29 mouse cellular contexts compared by ENCODE assay signal in genomic region chr11:33036367-33036766, GRCm38 (mm10).
"Had no signal": no experiment of that assay in that cellular context is flagged by ENCODE, and none has a peak within 500 bp of the region (broad histone marks: within the 10 kb centered on the region; RNA-seq: fewer than 3 reads in every experiment).

No protein-coding gene starts in this region.

- H3K9me3 ChIP-seq: limb, embryonic 10.5 days; limb, embryonic 12.5 days; limb, embryonic 13.5 days; limb, embryonic 15.5 days; liver, embryonic 12.5 days; liver, embryonic 13.5 days; liver, embryonic 15.5 days; lung, embryonic 15.5 days; megakaryocyte, embryonic 14.5 days; midbrain, embryonic 10.5 days; midbrain, embryonic 12.5 days; midbrain, embryonic 13.5 days; midbrain, embryonic 15.5 days; neural tube, embryonic 12.5 days; neural tube, embryonic 13.5 days had no signal

- H3K36me3 ChIP-seq: limb, embryonic 10.5 days; limb, embryonic 12.5 days; limb, embryonic 13.5 days; limb, embryonic 15.5 days; liver, embryonic 12.5 days; liver, embryonic 13.5 days; liver, embryonic 15.5 days; lung, embryonic 15.5 days; midbrain, embryonic 10.5 days; midbrain, embryonic 12.5 days; midbrain, embryonic 13.5 days; midbrain, embryonic 15.5 days; neural tube, embryonic 12.5 days; neural tube, embryonic 13.5 days had no signal

- H3K4me1 ChIP-seq: limb, embryonic 10.5 days; limb, embryonic 12.5 days; limb, embryonic 15.5 days; liver, embryonic 12.5 days; liver, embryonic 13.5 days; liver, embryonic 15.5 days; lung, embryonic 15.5 days; megakaryocyte, embryonic 14.5 days; midbrain, embryonic 12.5 days; midbrain, embryonic 13.5 days; midbrain, embryonic 15.5 days; neural tube, embryonic 12.5 days; neural tube, embryonic 13.5 days had no signal

- ATAC-seq: liver, embryonic 12.5 days; liver, postnatal 0 days; midbrain, embryonic 13.5 days; midbrain, embryonic 15.5 days; midbrain, embryonic 16.5 days had no signal

- H3K27ac ChIP-seq: left cerebral cortex, adult 2 months; limb, embryonic 10.5 days; limb, embryonic 12.5 days; limb, embryonic 13.5 days; limb, embryonic 15.5 days; liver, embryonic 12.5 days; liver, embryonic 13.5 days; liver, embryonic 14.5 days; liver, embryonic 15.5 days; lung, embryonic 15.5 days; macrophage; midbrain, embryonic 10.5 days; midbrain, embryonic 12.5 days; midbrain, embryonic 13.5 days; midbrain, embryonic 15.5 days; neural tube, embryonic 12.5 days; neural tube, embryonic 13.5 days had no signal

- H3K4me3 ChIP-seq: left cerebral cortex, adult 2 months; limb, embryonic 10.5 days; limb, embryonic 12.5 days; limb, embryonic 13.5 days; limb, embryonic 15.5 days; liver, embryonic 12.5 days; liver, embryonic 13.5 days; liver, embryonic 15.5 days; lung, embryonic 15.5 days; megakaryocyte, embryonic 14.5 days; midbrain, embryonic 10.5 days; midbrain, embryonic 12.5 days; midbrain, embryonic 13.5 days; midbrain, embryonic 15.5 days; myocyte; neural tube, embryonic 12.5 days; neural tube, embryonic 13.5 days had no signal

- H3K27me3 ChIP-seq: limb, embryonic 12.5 days; limb, embryonic 13.5 days; limb, embryonic 15.5 days; liver, embryonic 12.5 days; liver, embryonic 13.5 days; liver, embryonic 15.5 days; lung, embryonic 15.5 days; megakaryocyte, embryonic 14.5 days; midbrain, embryonic 12.5 days; midbrain, embryonic 13.5 days; midbrain, embryonic 15.5 days; neural tube, embryonic 12.5 days; neural tube, embryonic 13.5 days had no signal

- DNase-seq: left cerebral cortex, postnatal 4 days; liver; liver, embryonic 13.5 days; liver, postnatal 0 days; lung, adult 18-20 months; lung, adult 2 months; lung, postnatal 4 days; midbrain, embryonic 14.5 days had no signal

- H3K9ac ChIP-seq: limb, embryonic 12.5 days; limb, embryonic 13.5 days; limb, embryonic 15.5 days; liver, embryonic 12.5 days; liver, embryonic 13.5 days; liver, embryonic 14.5 days; liver, embryonic 15.5 days; liver, postnatal 0 days; lung, embryonic 15.5 days; midbrain, embryonic 12.5 days; midbrain, embryonic 13.5 days; midbrain, embryonic 15.5 days; neural tube, embryonic 12.5 days; neural tube, embryonic 13.5 days had no signal

- H3K4me2 ChIP-seq: limb, embryonic 12.5 days; limb, embryonic 13.5 days; limb, embryonic 15.5 days; liver, embryonic 11.5 days; liver, embryonic 12.5 days; liver, embryonic 13.5 days; liver, embryonic 15.5 days; lung, embryonic 15.5 days; midbrain, embryonic 11.5 days; midbrain, embryonic 12.5 days; midbrain, embryonic 13.5 days; midbrain, embryonic 15.5 days; neural tube, embryonic 12.5 days; neural tube, embryonic 13.5 days had no signal
